Mouse (Mus musculus): Measurements from ENCODE around the gene 4930467E23Rik.
"Not testable (repeated sequence)": the region's sequence is repeated elsewhere in the genome, so short reads cannot be mapped to it uniquely, and the experiment has no call there.

- not testable (repeated sequence) for TF ChIP-seq CTCF (IDR thresholded peaks at IDR 0.05; ENCODE audit: low read depth); EP300 (optimal IDR thresholded peaks at IDR 0.05)
Observed at GRCm38 (mm10) chr8:19682311-19682710, 47.1 kb upstream of the 4930467E23Rik start.

Measured in stomach, postnatal 0 days (tissue).